ENCODE assay signal across 23 mouse cellular contexts in genomic region chr13:99745526-99745925, GRCm38 (mm10).
DNase-seq lines count a peak whose midpoint lies in the region; ATAC-seq and TF ChIP-seq lines count a peak whose summit lies in the region.
"Had no signal": no experiment of that assay in that cellular context is flagged by ENCODE, and none has a peak within 500 bp of the region (broad histone marks: within the 10 kb centered on the region; RNA-seq: fewer than 3 reads in every experiment).

No protein-coding gene starts in this region.

- H3K9me3 ChIP-seq in liver, postnatal 0 days (ENCODE audit: low read length) = no peaks in the 10 kb centered on the region
- no peaks in the 10 kb centered on the region for H3K9me3 ChIP-seq in liver, embryonic 12.5 days (replicated peaks)
- H3K9me3 ChIP-seq: embryonic facial prominence, embryonic 10.5 days; heart, embryonic 15.5 days; kidney, embryonic 15.5 days; megakaryocyte, embryonic 14.5 days; neural tube, embryonic 13.5 days had no signal

- H3K27ac ChIP-seq in liver, postnatal 0 days (ENCODE audit: low read depth) = no peak overlapping the region
- no peak overlapping the region for H3K27ac ChIP-seq in liver, embryonic 12.5 days
- H3K27ac ChIP-seq: heart, adult 2 months; heart, embryonic 15.5 days; kidney, embryonic 15.5 days; left cerebral cortex, adult 2 months; liver, embryonic 14.5 days; stomach, postnatal 0 days had no signal

- TF ChIP-seq EP300 in liver, postnatal 0 days (IDR thresholded peaks at IDR 0.05; ENCODE audit: low read depth) = no peak

- no peaks in the 10 kb centered on the region for H3K36me3 ChIP-seq in liver, postnatal 0 days (replicated peaks; ENCODE audit: insufficient read depth, low read length)
- H3K36me3 ChIP-seq in liver, embryonic 12.5 days = no peaks in the 10 kb centered on the region
- H3K36me3 ChIP-seq: embryonic facial prominence, embryonic 10.5 days; heart, embryonic 15.5 days; kidney, embryonic 15.5 days; neural tube, embryonic 13.5 days had no signal

- no peak overlapping the region for H3K4me3 ChIP-seq in liver, postnatal 0 days (ENCODE audit: low read depth, low read length)
- H3K4me3 ChIP-seq in liver, embryonic 12.5 days = no peak overlapping the region
- H3K4me3 ChIP-seq: embryonic facial prominence, embryonic 10.5 days; heart, adult 2 months; heart, embryonic 15.5 days; kidney, embryonic 15.5 days; left cerebral cortex, adult 2 months; megakaryocyte, embryonic 14.5 days; myocyte; neural tube, embryonic 13.5 days had no signal

- DNase-seq in liver, postnatal 0 days = no peak
- peak; percentile 1 to 9 for DNase-seq in B cell, adult 2 months
- DNase-seq in right cerebral cortex, postnatal 25 days = no peak
- DNase-seq in thymus, postnatal 14 days = no peak
- DNase-seq: adrenal gland, postnatal 36 days; gastrocnemius, postnatal 14 days; heart, adult 2 months; kidney, postnatal 36 days; midbrain, embryonic 14.5 days; right cerebral cortex, adult 18-20 months had no signal

- H3K9ac ChIP-seq in liver, postnatal 0 days (replicated peaks) = no peak overlapping the region
- no peak overlapping the region for H3K9ac ChIP-seq in liver, embryonic 12.5 days
- H3K9ac ChIP-seq: heart, embryonic 15.5 days; kidney, embryonic 15.5 days; liver, embryonic 14.5 days; neural tube, embryonic 13.5 days had no signal

- 0 out of 2 replicates have a peak, but pooled peaks have one; percentile 27 for ATAC-seq in liver, postnatal 0 days
- no peak for ATAC-seq in liver, embryonic 12.5 days
- ATAC-seq in common myeloid progenitor, adult 5-6 weeks (replicated peaks; ENCODE audit: low read depth, poor library complexity, severe bottlenecking) = peak; percentile 80
- peak; percentile 89 for ATAC-seq in neutrophil, adult 5-6 weeks (ENCODE audit: extremely low read depth, insufficient number of reproducible peaks, low FRiP score, poor library complexity, severe bottlenecking)
- ATAC-seq: intestine, postnatal 0 days had no signal

- no peak for TF ChIP-seq CTCF in liver, postnatal 0 days (IDR thresholded peaks at IDR 0.05; ENCODE audit: low read depth)

- H3K4me1 ChIP-seq in liver, postnatal 0 days (ENCODE audit: insufficient read depth) = peaks cover 16% of the 10 kb centered on the region
- peaks cover 33% of the 10 kb centered on the region for H3K4me1 ChIP-seq in liver, embryonic 12.5 days
- H3K4me1 ChIP-seq: megakaryocyte, embryonic 14.5 days had no signal

- 42% methylated on average over 6 of the region's 6 CpGs for WGBS in liver, postnatal 0 days (ENCODE audit: insufficient replicate concordance)
- 42% methylated on average over 6 of the region's 6 CpGs for WGBS in liver, embryonic 12.5 days (ENCODE audit: insufficient replicate concordance)

- H3K4me2 ChIP-seq in liver, postnatal 0 days (ENCODE audit: low read depth, low read length) = no peak overlapping the region
- H3K4me2 ChIP-seq in liver, embryonic 12.5 days = no peak overlapping the region
- H3K4me2 ChIP-seq: heart, embryonic 15.5 days; kidney, embryonic 15.5 days; neural tube, embryonic 13.5 days had no signal

- H3K27me3 ChIP-seq in liver, postnatal 0 days (ENCODE audit: insufficient read depth, low read length) = no peaks in the 10 kb centered on the region
- no peaks in the 10 kb centered on the region for H3K27me3 ChIP-seq in liver, embryonic 12.5 days (replicated peaks)
- H3K27me3 ChIP-seq: heart, embryonic 15.5 days; kidney, embryonic 15.5 days; megakaryocyte, embryonic 14.5 days; neural tube, embryonic 13.5 days had no signal

Comparison
In these comparisons a context has a peak if more than half of its experiments do, and no peak if none do; other contexts are left out.
1. DNase-seq: peak in B cell, adult 2 months (2 of 2); none in liver, postnatal 0 days (single experiment), right cerebral cortex, postnatal 25 days (single experiment) and thymus, postnatal 14 days (single experiment).